Mouse (Mus musculus) embryonic facial prominence, embryonic 10.5 days (tissue): ENCODE data around the gene Zdhhc21. TPM values are rescaled to one million over a fixed set of nuclear protein-coding genes. Genes with fewer than 3 reads are reported as not detected.
A peak's percentile ranks its signal among the peaks of the same experiment; 100 is the strongest.

ENCODE experiments used
- DNase-seq: peaks from one replicate; pipeline ENCODE4 v3.0.0-alpha.2; 2017; ENCODE audit warnings: low spot score
- H3K27ac ChIP-seq: fragments of 300-500 bp; sonication (generic); replicated peaks from 2 replicates; pipeline ENCODE4 v1.5.1; 2016; ENCODE audit warnings: mild to moderate bottlenecking
- H3K27me3 ChIP-seq: fragments of 300-500 bp; sonication (generic); replicated peaks from 2 replicates; pipeline ENCODE4 v1.6.1; 2016; ENCODE audit warnings: low read depth, mild to moderate bottlenecking; ENCODE audit not compliant: poor library complexity, severe bottlenecking
- H3K36me3 ChIP-seq: fragments of 300-500 bp; sonication (generic); replicated peaks from 2 replicates; pipeline ENCODE4 v1.6.1; 2016; ENCODE audit warnings: mild to moderate bottlenecking, moderate library complexity
- H3K4me1 ChIP-seq: fragments of 300-500 bp; sonication (generic); 2 replicates; pipeline ENCODE4 v1.6.1; 2016
- H3K4me3 ChIP-seq: fragments of 300-500 bp; sonication (generic); 2 replicates; pipeline ENCODE4 v1.5.1; 2016; ENCODE audit warnings: mild to moderate bottlenecking, moderate library complexity
- H3K9me3 ChIP-seq: fragments of 300-500 bp; sonication (generic); 2 replicates; pipeline ENCODE4 v1.6.1; 2016; ENCODE audit warnings: mild to moderate bottlenecking
- WGBS: fragments of 180-500 bp; shearing (Covaris S2); methylation state at CpG from one replicate; pipeline ENCODE4 v1.1.7; 2016; 5-methylcytosine and 5-hydroxymethylcytosine counted together
- polyA plus RNA-seq: library from polyadenylated mRNA; unstranded; fragments of >200 nt; fragmentation: Nextera tagmentation; extraction: Ambion mirVana; gene quantifications from 2 replicates; pipeline ENCODE4 v1.2.1, GENCODE M21; 2016

The Zdhhc21 gene
- polyA plus RNA-seq, 1 experiment from 2014 or later, result 13.5 TPM

DNA sequence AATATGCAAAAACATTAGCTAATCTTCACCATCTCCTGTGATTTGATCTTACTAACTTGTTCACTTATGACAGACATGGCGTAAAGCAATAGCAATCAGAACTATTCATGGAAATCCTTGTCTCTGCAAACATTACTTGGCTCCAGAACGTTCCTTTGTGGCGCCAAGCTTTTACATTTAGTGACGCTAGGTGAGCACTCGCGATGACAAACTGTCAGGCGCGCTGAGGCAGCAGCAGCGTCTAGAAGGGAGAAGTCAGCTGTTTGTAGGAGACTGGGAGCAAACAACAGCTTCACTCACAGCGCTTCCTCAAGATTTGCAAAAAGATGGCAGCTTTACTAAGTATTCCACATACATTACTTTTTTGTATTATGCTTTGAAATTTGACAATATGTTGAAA, 51.9 kb downstream of the Zdhhc21 start:
- H3K27me3 ChIP-seq, result no peaks in the 10 kb centered on the region
- H3K9me3 ChIP-seq, result no peaks in the 10 kb centered on the region
- no peaks in the 10 kb centered on the region for H3K4me1 ChIP-seq
- WGBS, result 90% methylated on average over 10 of the region's 10 CpGs
- H3K36me3 ChIP-seq, result peaks cover 7% of the 10 kb centered on the region; the same call in 1 of the 2 replicates
- no peak for DNase-seq
- H3K4me3 ChIP-seq, result no peak overlapping the region
- no peak overlapping the region for H3K27ac ChIP-seq

DNA sequence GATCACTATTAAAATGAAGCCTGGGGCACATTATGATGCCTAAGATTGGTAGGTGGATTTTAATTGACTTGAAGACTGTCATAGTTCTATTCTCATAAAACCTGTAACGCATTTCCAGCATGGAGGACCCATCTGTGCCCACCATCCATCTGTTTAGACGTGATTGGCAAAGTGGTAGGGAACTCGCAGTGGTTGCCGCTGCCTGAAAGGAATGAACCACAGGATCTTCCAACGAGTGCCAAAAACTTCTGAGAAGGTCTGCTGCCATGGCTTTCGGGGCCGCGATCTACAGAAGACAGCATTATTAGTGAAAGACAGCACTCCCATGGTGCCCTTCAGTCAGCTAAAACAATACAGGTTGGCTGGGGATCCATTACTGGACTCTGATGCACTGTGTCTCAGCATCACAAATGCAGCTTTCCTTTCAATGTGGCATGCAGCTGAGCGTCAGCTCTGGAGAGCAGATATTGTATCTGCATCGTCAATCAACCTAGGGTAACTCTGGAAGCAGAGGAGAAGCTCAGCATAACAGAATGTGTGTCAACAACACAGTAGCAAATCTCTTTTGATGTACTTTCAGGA, 53.5 kb downstream of the Zdhhc21 start:
- H3K27ac ChIP-seq, result no peak overlapping the region
- no peaks in the 10 kb centered on the region for H3K27me3 ChIP-seq
- no peaks in the 10 kb centered on the region for H3K4me1 ChIP-seq
- no peak for DNase-seq
- 87% methylated on average over 10 of the region's 10 CpGs for WGBS
- H3K36me3 ChIP-seq, result peaks cover 7% of the 10 kb centered on the region; the same call in 1 of the 2 replicates
- no peaks in the 10 kb centered on the region for H3K9me3 ChIP-seq
- H3K4me3 ChIP-seq, result no peak overlapping the region

DNA sequence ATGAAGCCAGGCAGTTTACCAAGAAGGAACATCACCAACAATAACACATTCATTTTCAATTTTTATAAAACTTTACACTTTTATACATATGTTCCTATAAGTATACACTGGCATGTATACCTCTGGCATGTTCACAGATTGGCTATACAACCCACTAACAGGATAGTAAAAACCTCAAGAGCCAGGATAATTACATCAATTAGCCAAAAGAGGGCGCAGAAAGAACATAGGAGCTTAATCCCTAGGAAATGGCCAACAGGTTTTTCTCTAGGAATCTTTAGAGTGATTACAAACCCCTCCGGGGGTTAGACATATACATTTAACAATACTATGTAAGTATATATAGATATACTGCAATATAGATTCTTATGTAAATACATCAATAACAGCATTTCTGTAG, 55.7 kb downstream of the Zdhhc21 start:
- DNase-seq, result no peak
- H3K9me3 ChIP-seq, result no peaks in the 10 kb centered on the region
- 39% methylated on average over 2 of the region's 2 CpGs for WGBS

DNA sequence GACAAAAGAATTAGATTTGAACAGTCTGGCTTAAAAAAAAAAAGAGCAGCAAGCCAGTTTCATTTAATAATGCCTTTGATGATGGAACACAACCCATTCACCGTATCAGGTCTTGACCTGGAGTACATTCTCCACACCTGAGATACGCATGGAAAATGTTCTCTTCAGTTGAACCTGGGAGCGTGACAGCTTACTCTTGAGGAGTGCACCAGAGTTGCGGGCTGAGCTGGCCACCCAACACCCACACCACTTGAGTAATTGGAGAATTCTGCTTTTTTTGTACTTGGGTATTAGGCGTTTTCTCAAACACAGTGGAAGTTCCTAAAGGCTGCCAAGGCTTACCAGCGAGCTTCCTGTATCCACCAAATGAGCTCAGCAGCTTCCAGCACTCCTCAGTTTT, 66.2 kb downstream of the Zdhhc21 start:
- H3K36me3 ChIP-seq, result peaks cover 6% of the 10 kb centered on the region; the same call in 1 of the 2 replicates
- H3K4me1 ChIP-seq, result peaks cover 3% of the 10 kb centered on the region; the same call in 1 of the 2 replicates
- H3K27me3 ChIP-seq, result no peaks in the 10 kb centered on the region
- H3K4me3 ChIP-seq, result no peak overlapping the region
- 83% methylated on average over 6 of the region's 6 CpGs for WGBS
- H3K27ac ChIP-seq, result no peak overlapping the region
- DNase-seq, result no peak
- no peaks in the 10 kb centered on the region for H3K9me3 ChIP-seq

More for the DNA sequence above, 55.7 kb downstream of the Zdhhc21 start:
- Histone ChIP-seq H3K27ac (no peak overlapping the region), H3K4me1 (no peaks in the 10 kb centered on the region), H3K4me3 (no peak overlapping the region), H3K27me3 (no peaks in the 10 kb centered on the region), H3K36me3 (peaks cover 4% of the 10 kb centered on the region; the same call in 1 of the 2 replicates)

DNA sequence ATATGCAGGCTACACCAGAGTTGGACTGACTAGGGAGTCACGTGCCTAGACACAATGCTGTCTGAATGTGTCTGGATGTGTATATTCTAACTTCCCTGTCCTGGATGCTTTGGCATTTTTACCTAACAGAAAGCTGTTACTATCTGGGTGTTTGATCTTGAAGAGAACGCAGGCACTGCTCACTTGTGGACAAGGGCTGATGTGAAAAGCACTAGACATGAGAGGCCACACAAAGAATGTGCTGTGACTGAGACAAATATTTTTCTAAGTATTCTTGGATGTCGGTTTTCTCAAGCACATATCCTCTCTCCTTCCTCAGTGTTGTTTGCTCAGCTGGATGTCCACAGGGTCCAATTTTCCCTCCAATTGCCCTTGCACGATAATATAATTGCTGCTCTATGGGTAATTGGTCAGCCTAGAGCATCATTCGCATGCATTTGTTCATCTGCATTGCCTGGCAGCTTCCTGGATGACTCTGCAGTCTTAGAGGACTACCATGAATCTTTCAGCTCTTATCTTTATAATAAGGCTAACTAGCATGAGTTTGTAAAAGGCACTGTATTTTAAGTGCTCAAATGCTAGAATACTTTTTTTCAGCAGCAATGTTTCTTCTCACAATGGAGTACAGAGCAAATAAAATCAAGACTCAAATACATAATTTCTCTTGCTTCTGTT, 66.7 kb downstream of the Zdhhc21 start:
- H3K4me3 ChIP-seq, result no peak overlapping the region
- H3K27me3 ChIP-seq, result no peaks in the 10 kb centered on the region
- H3K36me3 ChIP-seq, result peaks cover 6% of the 10 kb centered on the region; the same call in 1 of the 2 replicates
- 0 out of 2 replicates have a peak overlapping the region, but pooled peaks have one; percentile 44 for H3K27ac ChIP-seq
- no peak for DNase-seq
- H3K9me3 ChIP-seq, result no peaks in the 10 kb centered on the region
- 59% methylated on average over 5 of the region's 5 CpGs for WGBS
- peaks cover 3% of the 10 kb centered on the region; the same call in 1 of the 2 replicates for H3K4me1 ChIP-seq

DNA sequence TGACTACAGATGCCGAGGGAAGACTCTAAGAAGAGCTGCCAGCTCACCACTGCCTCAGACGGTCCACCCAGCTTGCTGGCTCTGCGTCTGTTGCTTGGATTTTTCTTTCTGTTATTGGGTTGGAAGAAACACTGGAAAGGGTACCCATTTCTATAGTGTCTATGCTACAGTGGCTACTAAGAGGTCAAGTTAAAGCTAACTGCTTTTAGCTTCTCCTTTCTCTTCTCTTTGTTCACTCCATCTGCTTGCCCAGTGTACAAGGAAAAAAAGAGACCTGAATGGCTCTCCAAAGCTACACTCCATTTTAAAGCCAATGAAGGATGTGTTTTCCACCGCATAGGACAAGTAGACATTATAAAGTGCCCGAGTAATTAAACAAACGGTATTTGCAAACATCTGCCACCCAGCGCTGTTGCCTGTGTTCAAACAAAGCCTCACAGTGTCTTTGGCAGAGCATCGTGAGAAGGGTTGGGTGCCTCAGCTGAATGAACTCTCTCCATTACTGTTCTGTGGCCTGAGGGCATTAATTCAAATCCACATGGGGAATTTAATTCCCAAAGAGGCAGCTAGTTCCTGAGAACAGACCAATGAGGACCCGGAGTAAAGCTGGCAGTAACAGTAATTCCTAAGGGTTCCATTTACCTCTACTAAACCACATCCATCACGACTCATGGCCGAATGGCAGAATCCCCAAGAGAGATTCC, 94.1 kb downstream of the Zdhhc21 start:
- Histone ChIP-seq H3K4me1 (peaks cover 57% of the 10 kb centered on the region), H3K27me3 (no peaks in the 10 kb centered on the region), H3K36me3 (no peaks in the 10 kb centered on the region), H3K9me3 (no peaks in the 10 kb centered on the region), H3K27ac (peak overlapping the region; percentile 48; the same call in 1 of the 2 replicates), H3K4me3 (no peak overlapping the region)
- no peak for DNase-seq
- 72% methylated on average over 11 of the region's 11 CpGs for WGBS

DNA sequence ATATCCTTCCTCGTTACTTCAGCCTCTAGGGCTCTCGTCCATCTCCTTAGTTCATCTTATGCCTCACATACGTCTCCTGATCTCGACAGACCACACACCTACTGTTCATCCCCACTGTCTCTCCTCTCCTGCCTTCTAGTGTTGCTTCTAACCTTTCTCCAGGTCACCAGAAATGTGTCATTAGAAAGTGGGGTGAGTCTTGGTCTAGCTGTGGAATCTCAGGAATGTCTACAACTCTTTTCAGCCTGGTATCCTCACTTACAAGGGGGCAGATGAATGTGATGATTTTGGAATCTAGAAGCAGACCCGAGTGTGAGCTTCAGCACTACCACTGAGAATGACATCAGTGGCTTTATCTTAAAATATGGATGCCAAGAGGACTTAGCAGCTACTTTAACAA, 96.2 kb downstream of the Zdhhc21 start:
- peak overlapping the region; percentile 83 for H3K27ac ChIP-seq
- H3K36me3 ChIP-seq, result no peaks in the 10 kb centered on the region
- H3K4me1 ChIP-seq, result peaks cover 53% of the 10 kb centered on the region
- DNase-seq, result no peak
- no peaks in the 10 kb centered on the region for H3K9me3 ChIP-seq
- WGBS, result 22% methylated on average over 5 of the region's 5 CpGs
- H3K4me3 ChIP-seq, result no peak overlapping the region
- no peaks in the 10 kb centered on the region for H3K27me3 ChIP-seq

DNA sequence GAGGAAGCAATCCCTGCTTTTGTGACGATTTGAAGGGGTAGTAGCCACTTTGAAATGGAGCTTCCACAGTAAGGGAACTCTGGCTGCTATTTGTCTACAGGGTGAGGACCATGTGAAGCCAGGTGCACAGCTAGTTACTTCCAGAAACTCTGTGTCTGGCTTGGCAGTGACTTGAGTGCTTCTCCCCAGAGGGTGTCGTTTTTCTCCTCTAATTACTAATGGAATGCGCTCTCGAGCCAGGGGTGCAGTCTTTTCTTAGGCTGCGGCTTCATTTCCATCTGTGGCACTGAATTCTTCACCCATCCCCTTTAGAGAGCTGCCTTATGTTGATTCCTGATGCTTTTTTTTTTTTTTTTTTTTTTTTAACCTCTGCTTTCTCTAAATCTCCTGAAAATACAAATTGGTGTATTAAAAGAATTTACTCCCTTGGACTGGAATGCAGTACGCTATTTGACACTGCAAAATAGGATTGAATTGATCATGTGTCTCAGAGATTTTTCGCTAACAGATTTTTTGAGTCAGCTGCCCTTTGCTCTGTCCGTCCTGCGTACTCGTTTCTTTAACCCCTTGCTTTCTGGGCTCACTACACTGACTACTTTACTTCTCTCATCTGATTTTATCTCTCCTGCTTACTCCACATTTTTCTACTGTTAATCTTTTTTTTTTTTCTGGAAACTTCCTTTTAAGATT, 97.2 kb downstream of the Zdhhc21 start:
- 2% methylated on average over 10 of the region's 10 CpGs for WGBS
- H3K27ac ChIP-seq, result peak overlapping the region; percentile 83
- H3K27me3 ChIP-seq, result no peaks in the 10 kb centered on the region
- H3K4me1 ChIP-seq, result peaks cover 56% of the 10 kb centered on the region
- no peaks in the 10 kb centered on the region for H3K36me3 ChIP-seq
- peak; percentile 66 for DNase-seq
- H3K9me3 ChIP-seq, result no peaks in the 10 kb centered on the region
- 0 out of 2 replicates have a peak overlapping the region, but pooled peaks have one; percentile 9 for H3K4me3 ChIP-seq

DNA sequence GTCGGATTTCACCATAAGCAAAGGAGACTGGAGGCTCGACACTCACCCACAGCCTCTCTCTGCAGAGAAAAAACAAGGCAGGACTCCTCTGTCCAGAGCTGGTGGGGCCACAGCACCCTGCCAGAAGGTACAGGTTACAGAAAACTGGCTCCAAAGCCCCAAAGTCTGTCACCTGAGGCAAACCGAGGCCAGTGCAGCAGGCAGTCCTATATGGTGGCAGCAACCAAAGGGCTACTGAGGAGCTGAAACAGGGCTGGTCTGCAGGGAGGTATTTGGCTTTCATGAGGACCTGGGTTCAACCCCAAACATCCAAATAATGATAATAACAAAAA, 103.5 kb downstream of the Zdhhc21 start:
- DNase-seq, result no peak
- Histone ChIP-seq H3K4me3 (no peak overlapping the region), H3K4me1 (peaks cover 41% of the 10 kb centered on the region), H3K27me3 (no peaks in the 10 kb centered on the region), H3K9me3 (no peaks in the 10 kb centered on the region), H3K27ac (peak overlapping the region; percentile 82), H3K36me3 (no peaks in the 10 kb centered on the region)
- WGBS, result 5% methylated on average over 3 of the region's 3 CpGs

DNA sequence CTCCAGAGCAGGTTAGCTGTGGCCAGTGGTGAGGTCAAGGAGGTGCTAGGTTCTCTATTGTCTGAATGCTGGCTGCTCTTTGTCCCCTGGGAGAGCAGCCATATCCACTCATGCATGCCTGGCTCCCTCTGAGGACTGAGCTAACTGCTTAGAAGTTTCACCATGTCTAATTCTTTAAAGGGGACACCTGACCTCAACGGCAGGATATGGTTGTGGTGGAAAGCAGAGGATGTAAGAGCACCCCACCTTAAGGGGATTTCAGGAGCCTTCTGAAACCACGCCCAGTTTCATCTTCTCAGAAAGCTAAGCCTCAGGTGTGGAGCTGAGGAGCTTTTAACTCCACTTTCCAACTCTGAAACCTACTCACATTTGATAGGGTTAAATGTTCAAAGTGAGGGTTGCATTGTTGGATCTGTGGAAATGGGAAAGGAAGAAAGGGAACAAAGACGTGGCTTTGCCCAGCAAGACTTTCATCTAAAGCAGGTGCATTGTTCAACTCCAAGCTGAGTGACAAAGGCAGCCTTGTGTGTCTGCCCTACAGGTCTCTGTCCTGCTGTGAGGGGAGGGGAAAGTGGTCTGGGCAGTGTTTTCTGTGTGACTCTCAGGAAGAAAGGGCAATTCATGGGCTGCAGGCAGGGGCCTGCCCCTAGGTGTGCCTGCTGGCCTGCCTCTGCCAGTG, 104.0 kb downstream of the Zdhhc21 start:
- peaks cover 41% of the 10 kb centered on the region for H3K4me1 ChIP-seq
- H3K27ac ChIP-seq, result peak overlapping the region; percentile 82
- H3K4me3 ChIP-seq, result no peak overlapping the region
- H3K9me3 ChIP-seq, result no peaks in the 10 kb centered on the region; the same call in 1 of the 2 replicates
- peak; percentile 35 for DNase-seq
- H3K27me3 ChIP-seq, result no peaks in the 10 kb centered on the region
- no peaks in the 10 kb centered on the region for H3K36me3 ChIP-seq
- 14% methylated on average over 3 of the region's 3 CpGs for WGBS
